Mouse (Mus musculus) heart, adult 10 weeks (tissue): Measurements from ENCODE around the gene Mpig6b. TPM values are rescaled to one million over a fixed set of nuclear protein-coding genes. Genes with fewer than 3 reads are reported as not detected.

Source experiments
- polyA plus RNA-seq: library from polyadenylated mRNA; stranded (reverse); fragments of 350-450 nt; fragmentation: Illumina TruSeq; extraction: RNeasy Lipid Tissue Mini Kit (QIAGEN cat#74804); gene quantifications from one replicate; pipeline ENCODE4 v1.2.3, GENCODE M21; 2014; ENCODE audit warnings: low read depth, low replicate concordance

Gene Mpig6b
- polyA plus RNA-seq, 1 experiment from 2014 or later, result not detected

Other genes starting within 250 kb of the Mpig6b start
- 15.7 TPM for gene Stk19, start 229.2 kb downstream of the Mpig6b start, polyA plus RNA-seq
- gene Dxo, start 229.2 kb downstream of the Mpig6b start, polyA plus RNA-seq, result 18.6 TPM
- gene Skiv2l, start 216.0 kb downstream of the Mpig6b start, polyA plus RNA-seq, result 20.6 TPM
- gene Nelfe, start 215.8 kb downstream of the Mpig6b start, polyA plus RNA-seq, result 20.1 TPM
- 3.5 TPM for gene Cfb, start 203.7 kb downstream of the Mpig6b start, polyA plus RNA-seq
- 11.8 TPM for gene Zbtb12, start 186.7 kb downstream of the Mpig6b start, polyA plus RNA-seq
- gene Gm20547, start 184.1 kb downstream of the Mpig6b start, polyA plus RNA-seq, result not detected
- gene C2, start 167.9 kb downstream of the Mpig6b start, polyA plus RNA-seq, result 5.3 TPM
- gene Ehmt2, start 167.7 kb downstream of the Mpig6b start, polyA plus RNA-seq, result 40.6 TPM
- not detected for gene Slc44a4, start 151.7 kb downstream of the Mpig6b start, polyA plus RNA-seq
- gene Neu1, start 134.9 kb downstream of the Mpig6b start, polyA plus RNA-seq, result 18.6 TPM
- gene Hspa1b, start 106.9 kb downstream of the Mpig6b start, polyA plus RNA-seq, result 7.8 TPM
- not detected for gene Gm20481, start 96.3 kb downstream of the Mpig6b start, polyA plus RNA-seq
- 10.2 TPM for gene Hspa1a, start 94.0 kb downstream of the Mpig6b start, polyA plus RNA-seq
- 9.2 TPM for gene Hspa1l, start 93.5 kb downstream of the Mpig6b start, polyA plus RNA-seq
- gene Lsm2, start 84.3 kb downstream of the Mpig6b start, polyA plus RNA-seq, result 17.0 TPM
- gene Vars, start 65.2 kb downstream of the Mpig6b start, polyA plus RNA-seq, result 20.7 TPM
- 6.5 TPM for gene Vwa7, start 49.6 kb downstream of the Mpig6b start, polyA plus RNA-seq
- 0.58 TPM for gene Sapcd1, start 38.2 kb downstream of the Mpig6b start, polyA plus RNA-seq
- 0.55 TPM for gene Msh5, start 19.4 kb downstream of the Mpig6b start, polyA plus RNA-seq
- 50.4 TPM for gene Clic1, start 16.2 kb downstream of the Mpig6b start, polyA plus RNA-seq
- gene Ddah2, start 7.1 kb downstream of the Mpig6b start, polyA plus RNA-seq, result 33.4 TPM
- not detected for gene Ly6g6c, start 796 bp downstream of the Mpig6b start, polyA plus RNA-seq
- not detected for gene Ly6g6e, start 10.7 kb upstream of the Mpig6b start, polyA plus RNA-seq
- not detected for gene Ly6g6d, start 11.9 kb upstream of the Mpig6b start, polyA plus RNA-seq
- gene Ly6g6f, start 19.4 kb upstream of the Mpig6b start, polyA plus RNA-seq, result not detected
- 72.3 TPM for gene Abhd16a, start 23.1 kb upstream of the Mpig6b start, polyA plus RNA-seq
- gene Ly6g5c, start 42.1 kb upstream of the Mpig6b start, polyA plus RNA-seq, result not detected
- gene Ly6g5b, start 49.2 kb upstream of the Mpig6b start, polyA plus RNA-seq, result 0.39 TPM
- 17.0 TPM for gene Gpank1, start 55.3 kb upstream of the Mpig6b start, polyA plus RNA-seq
- gene Csnk2b, start 55.9 kb upstream of the Mpig6b start, polyA plus RNA-seq, result 145 TPM
- 22.9 TPM for gene D17H6S53E, start 60.2 kb upstream of the Mpig6b start, polyA plus RNA-seq
- gene Apom, start 65.9 kb upstream of the Mpig6b start, polyA plus RNA-seq, result not detected
- gene Bag6, start 69.0 kb upstream of the Mpig6b start, polyA plus RNA-seq, result 122 TPM
- 139 TPM for gene Prrc2a, start 98.7 kb upstream of the Mpig6b start, polyA plus RNA-seq
- 6.0 TPM for gene Aif1, start 109.9 kb upstream of the Mpig6b start, polyA plus RNA-seq
- gene Lst1, start 122.3 kb upstream of the Mpig6b start, polyA plus RNA-seq, result 4.1 TPM
- gene Ltb, start 128.3 kb upstream of the Mpig6b start, polyA plus RNA-seq, result 0.68 TPM
- 0.29 TPM for gene Tnf, start 135.8 kb upstream of the Mpig6b start, polyA plus RNA-seq
- not detected for gene Lta, start 139.2 kb upstream of the Mpig6b start, polyA plus RNA-seq
- 1.8 TPM for gene Gm16181, start 154.7 kb upstream of the Mpig6b start, polyA plus RNA-seq
- 4.9 TPM for gene Atp6v1g2, start 167.5 kb upstream of the Mpig6b start, polyA plus RNA-seq
- gene Nfkbil1, start 169.6 kb upstream of the Mpig6b start, polyA plus RNA-seq, result 6.4 TPM
- gene Ddx39b, start 175.6 kb upstream of the Mpig6b start, polyA plus RNA-seq, result 112 TPM
- 162 TPM for gene H2-D1, start 196.5 kb upstream of the Mpig6b start, polyA plus RNA-seq